Mouse (Mus musculus) midbrain, embryonic 15.5 days (tissue): ENCODE data around the gene Arhgap15. TPM values are rescaled to one million over a fixed set of nuclear protein-coding genes. Genes with fewer than 3 reads are reported as not detected.
A peak's percentile ranks its signal among the peaks of the same experiment; 100 is the strongest.

Source experiments
- ATAC-seq: fragments of 200-750 bp; cut with Nextera tagmentation; replicated peaks from 2 replicates; pipeline ENCODE4 v1.8.0; 2017; ENCODE audit warnings: moderate TSS enrichment
- H3K27ac ChIP-seq: fragments of 300-500 bp; sonication (generic); 2 replicates; pipeline ENCODE4 v1.5.1; 2015; ENCODE audit warnings: mild to moderate bottlenecking, inconsistent platforms
- H3K27me3 ChIP-seq: fragments of 300-500 bp; sonication (generic); replicated peaks from 2 replicates; pipeline ENCODE4 v1.6.1; 2015; ENCODE audit warnings: inconsistent platforms
- H3K36me3 ChIP-seq: fragments of 300-500 bp; sonication (generic); replicated peaks from 2 replicates; pipeline ENCODE4 v1.6.1; 2015; ENCODE audit warnings: inconsistent platforms
- H3K4me1 ChIP-seq: fragments of 300-500 bp; sonication (generic); 2 replicates; pipeline ENCODE4 v1.6.1; 2015; ENCODE audit warnings: inconsistent platforms
- H3K4me2 ChIP-seq: fragments of 300-500 bp; sonication (generic); 2 replicates; pipeline ENCODE4 v1.6.1; 2015; ENCODE audit warnings: inconsistent platforms, mild to moderate bottlenecking, moderate library complexity
- H3K4me3 ChIP-seq: fragments of 300-500 bp; sonication (generic); 2 replicates; pipeline ENCODE4 v1.5.1; 2015; ENCODE audit warnings: mild to moderate bottlenecking, inconsistent platforms
- H3K9ac ChIP-seq: fragments of 300-500 bp; sonication (generic); 2 replicates; pipeline ENCODE4 v1.6.1; 2015; ENCODE audit warnings: mild to moderate bottlenecking, inconsistent platforms
- H3K9me3 ChIP-seq: fragments of 300-500 bp; sonication (generic); 2 replicates; pipeline ENCODE4 v1.6.1; 2016; ENCODE audit warnings: inconsistent platforms
- WGBS: fragments of 180-500 bp; shearing (Covaris S2); methylation state at CpG from one replicate; pipeline ENCODE4 v1.1.7; 2015; ENCODE audit warnings: mixed read lengths; 5-methylcytosine and 5-hydroxymethylcytosine counted together
- polyA plus RNA-seq: library from polyadenylated mRNA; unstranded; fragments of >200 nt; fragmentation: Nextera tagmentation; extraction: Ambion mirVana; gene quantifications from 2 replicates; pipeline ENCODE4 v1.2.1, GENCODE M21; 2015

The Arhgap15 gene
- polyA plus RNA-seq, 1 experiment from 2014 or later, result 0.79 TPM

DNA sequence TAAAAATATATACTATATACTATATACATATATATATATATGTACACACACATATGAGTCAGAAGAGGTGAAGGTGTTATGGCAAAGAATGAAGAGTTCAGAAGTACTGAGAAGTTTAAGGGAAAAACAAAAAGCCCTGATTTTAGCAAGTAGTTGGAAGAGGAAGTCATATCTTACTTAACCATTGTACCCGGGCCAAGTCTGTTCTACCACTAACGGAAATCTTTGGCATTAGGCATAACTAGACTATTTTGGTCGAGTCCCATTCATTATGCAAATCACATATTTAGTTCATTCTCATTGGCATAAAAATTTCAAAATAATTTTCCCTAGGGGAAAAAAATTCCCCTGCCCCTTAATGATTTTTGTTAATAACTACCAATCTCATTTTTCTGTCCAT is 443.4 kb downstream of the Arhgap15 start:
- no peak for ATAC-seq
- no peak overlapping the region for H3K4me3 ChIP-seq

DNA sequence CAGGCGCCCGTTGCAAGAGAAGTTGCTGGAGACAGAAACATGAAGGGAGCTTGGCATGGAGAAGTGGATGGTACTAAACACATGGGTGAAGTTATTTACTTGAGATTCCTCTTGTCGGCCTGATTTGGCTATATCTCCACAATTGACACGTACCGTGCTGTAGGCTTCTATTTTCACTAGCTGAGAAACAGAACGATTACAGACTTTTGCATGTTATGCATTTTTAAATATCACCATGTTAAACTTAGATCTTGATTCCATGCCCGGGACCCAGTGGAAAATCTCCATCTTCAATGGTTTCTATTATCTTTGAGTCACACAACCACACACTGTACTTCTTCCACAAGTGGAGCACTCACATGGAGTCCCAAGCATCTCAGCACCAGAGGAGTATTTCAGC is 466.9 kb downstream of the Arhgap15 start:
- no peaks in the 10 kb centered on the region for H3K9me3 ChIP-seq
- peaks cover 5% of the 10 kb centered on the region; the same call in 1 of the 2 replicates for H3K4me1 ChIP-seq
- H3K36me3 ChIP-seq, result no peaks in the 10 kb centered on the region
- WGBS, result 97% methylated on average over 7 of the region's 7 CpGs
- no peak for ATAC-seq
- no peak overlapping the region for H3K27ac ChIP-seq
- no peak overlapping the region for H3K9ac ChIP-seq
- H3K27me3 ChIP-seq, result no peaks in the 10 kb centered on the region
- no peak overlapping the region for H3K4me3 ChIP-seq
- no peak overlapping the region for H3K4me2 ChIP-seq

More for the DNA sequence above, 443.4 kb downstream of the Arhgap15 start:
- Histone ChIP-seq H3K36me3 (no peaks in the 10 kb centered on the region), H3K9ac (no peak overlapping the region), H3K4me1 (no peaks in the 10 kb centered on the region), H3K27me3 (no peaks in the 10 kb centered on the region), H3K4me2 (no peak overlapping the region), H3K27ac (no peak overlapping the region), H3K9me3 (no peaks in the 10 kb centered on the region)
- WGBS, result 81% methylated on average over 3 of the region's 3 CpGs

DNA sequence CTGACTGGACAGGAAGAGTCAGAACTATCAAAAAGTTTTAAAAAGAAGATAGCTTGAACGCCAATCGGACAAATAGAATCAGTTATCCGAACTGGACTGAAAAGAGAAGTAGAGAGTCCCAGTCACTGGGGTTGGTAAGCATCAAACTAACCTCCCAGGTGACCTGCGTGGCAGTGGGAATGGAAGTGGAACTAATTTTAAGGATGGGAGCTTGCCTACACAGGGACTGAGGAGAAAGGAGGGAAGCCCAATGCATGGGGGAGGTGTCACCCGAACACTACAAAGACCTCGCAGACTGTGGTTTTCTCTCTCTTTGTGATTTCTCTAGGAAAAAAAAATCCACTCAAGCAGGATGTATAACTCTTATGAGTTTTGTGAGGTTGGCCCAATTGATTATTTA is 469.2 kb downstream of the Arhgap15 start:
- Histone ChIP-seq H3K4me2 (no peak overlapping the region), H3K4me3 (no peak overlapping the region), H3K27me3 (no peaks in the 10 kb centered on the region), H3K27ac (no peak overlapping the region), H3K9ac (no peak overlapping the region), H3K9me3 (no peaks in the 10 kb centered on the region), H3K4me1 (peaks cover 8% of the 10 kb centered on the region; the same call in 1 of the 2 replicates), H3K36me3 (no peaks in the 10 kb centered on the region)
- 77% methylated on average over 6 of the region's 6 CpGs for WGBS
- ATAC-seq, result no peak

DNA sequence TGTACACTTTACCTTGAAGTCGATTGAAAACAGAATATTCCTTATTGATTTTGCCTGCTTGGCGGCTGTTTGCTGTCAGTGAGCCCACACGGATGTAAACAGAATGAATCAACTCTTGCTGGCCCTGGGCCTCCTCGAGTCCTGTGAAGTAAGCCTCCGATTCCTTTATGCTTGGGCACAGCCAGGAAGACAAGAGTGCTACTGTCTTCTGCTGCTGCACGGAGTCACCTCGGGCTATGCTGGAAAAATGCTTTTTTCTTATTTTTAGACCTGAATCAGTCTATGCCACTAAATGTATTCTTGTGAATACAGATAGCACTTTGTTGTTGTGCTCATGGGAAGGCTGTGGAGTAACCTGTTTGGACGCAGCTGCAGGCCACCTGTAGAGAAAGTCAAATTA is 469.7 kb downstream of the Arhgap15 start:
- Histone ChIP-seq H3K36me3 (no peaks in the 10 kb centered on the region), H3K4me1 (peaks cover 8% of the 10 kb centered on the region; the same call in 1 of the 2 replicates), H3K27me3 (no peaks in the 10 kb centered on the region), H3K9me3 (no peaks in the 10 kb centered on the region), H3K27ac (no peak overlapping the region), H3K9ac (no peak overlapping the region), H3K4me3 (no peak overlapping the region), H3K4me2 (no peak overlapping the region)
- 26% methylated on average over 8 of the region's 8 CpGs for WGBS
- ATAC-seq, result no peak

DNA sequence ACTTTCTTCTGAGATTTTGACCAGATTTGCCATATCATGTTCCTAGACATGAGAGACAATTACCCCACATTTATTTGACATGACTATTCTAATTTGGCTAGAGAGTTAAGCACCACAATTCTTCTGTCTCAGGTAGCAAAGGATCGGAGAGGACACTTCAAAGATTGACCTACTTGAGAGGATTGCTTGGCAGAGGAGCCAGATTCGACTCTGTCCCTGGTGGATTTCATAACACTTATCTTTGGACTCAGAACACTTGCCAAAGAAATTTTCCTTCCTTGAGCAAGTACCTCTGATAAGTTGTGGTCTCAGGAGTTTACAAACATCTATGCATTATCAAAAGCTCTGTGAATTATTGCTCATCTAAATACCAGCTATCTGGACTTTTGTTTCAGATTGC is 473.1 kb downstream of the Arhgap15 start:
- Histone ChIP-seq H3K4me3 (no peak overlapping the region), H3K27ac (no peak overlapping the region), H3K4me1 (peaks cover 8% of the 10 kb centered on the region; the same call in 1 of the 2 replicates), H3K9ac (no peak overlapping the region), H3K36me3 (no peaks in the 10 kb centered on the region), H3K9me3 (no peaks in the 10 kb centered on the region), H3K4me2 (no peak overlapping the region), H3K27me3 (no peaks in the 10 kb centered on the region)
- 89% methylated on average over 2 of the region's 2 CpGs for WGBS
- no peak for ATAC-seq

DNA sequence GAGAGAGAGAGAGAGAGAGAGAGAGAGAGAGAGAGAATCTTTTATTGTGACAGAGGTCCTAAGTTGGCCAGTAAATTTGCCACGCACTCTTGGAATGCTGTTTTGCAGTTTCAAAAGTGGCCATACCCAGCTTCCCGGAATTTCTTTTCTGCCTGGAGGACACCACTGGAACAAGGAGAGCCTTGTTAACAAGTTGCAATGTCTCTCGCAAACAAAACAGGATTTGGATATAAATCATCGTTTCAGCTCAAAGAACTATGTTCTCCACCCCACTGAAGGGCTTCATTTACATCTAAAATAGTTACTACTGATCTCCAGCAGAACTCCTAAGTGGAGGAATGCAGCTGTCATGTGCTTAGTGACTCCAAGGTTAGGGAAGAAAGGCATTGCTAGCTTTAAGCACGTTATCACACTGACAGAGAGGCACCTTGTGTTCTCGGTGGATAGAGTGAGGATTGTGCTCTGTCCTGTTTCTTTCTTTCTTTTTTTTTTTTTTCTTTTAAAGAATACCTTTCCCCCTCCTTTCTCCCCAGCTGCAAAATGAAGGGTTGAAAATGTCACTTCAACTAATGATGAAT is 473.6 kb downstream of the Arhgap15 start:
- 16% methylated on average over 6 of the region's 6 CpGs for WGBS
- ATAC-seq, result no peak

DNA sequence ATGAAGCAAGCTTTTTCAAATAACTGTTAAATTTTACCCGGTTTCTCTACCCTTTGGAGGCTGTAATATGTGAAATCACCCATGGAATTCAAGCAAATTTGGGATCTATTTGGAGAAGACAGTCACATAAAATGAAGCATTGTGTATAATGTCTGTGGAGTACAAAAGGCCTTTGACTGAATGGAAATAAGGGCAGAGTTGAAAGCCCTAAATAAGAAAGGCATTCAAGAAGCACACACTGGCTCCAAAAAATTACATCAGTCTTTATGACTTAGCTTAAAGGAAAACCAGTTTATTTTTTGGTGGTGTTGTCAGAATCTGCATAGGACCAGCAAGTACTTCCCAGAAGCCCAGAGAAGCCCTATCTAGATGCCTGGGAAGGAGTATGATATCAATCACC is 486.2 kb downstream of the Arhgap15 start:
- H3K27me3 ChIP-seq, result no peaks in the 10 kb centered on the region
- no peaks in the 10 kb centered on the region for H3K9me3 ChIP-seq
- no peaks in the 10 kb centered on the region for H3K4me1 ChIP-seq
- ATAC-seq, result no peak
- H3K27ac ChIP-seq, result no peak overlapping the region
- H3K4me3 ChIP-seq, result no peak overlapping the region
- 19% methylated on average over 1 of the region's 1 CpGs for whole genome bisulfite sequencing
- H3K36me3 ChIP-seq, result no peaks in the 10 kb centered on the region
- H3K9ac ChIP-seq, result no peak overlapping the region
- no peak overlapping the region for H3K4me2 ChIP-seq

More for the DNA sequence above, 473.6 kb downstream of the Arhgap15 start:
- H3K9me3 ChIP-seq, result no peaks in the 10 kb centered on the region
- no peak overlapping the region for H3K9ac ChIP-seq
- no peak overlapping the region for H3K4me2 ChIP-seq
- no peak overlapping the region for H3K27ac ChIP-seq
- H3K4me1 ChIP-seq, result peaks cover 8% of the 10 kb centered on the region; the same call in 1 of the 2 replicates
- no peaks in the 10 kb centered on the region for H3K36me3 ChIP-seq
- H3K4me3 ChIP-seq, result no peak overlapping the region
- H3K27me3 ChIP-seq, result no peaks in the 10 kb centered on the region

DNA sequence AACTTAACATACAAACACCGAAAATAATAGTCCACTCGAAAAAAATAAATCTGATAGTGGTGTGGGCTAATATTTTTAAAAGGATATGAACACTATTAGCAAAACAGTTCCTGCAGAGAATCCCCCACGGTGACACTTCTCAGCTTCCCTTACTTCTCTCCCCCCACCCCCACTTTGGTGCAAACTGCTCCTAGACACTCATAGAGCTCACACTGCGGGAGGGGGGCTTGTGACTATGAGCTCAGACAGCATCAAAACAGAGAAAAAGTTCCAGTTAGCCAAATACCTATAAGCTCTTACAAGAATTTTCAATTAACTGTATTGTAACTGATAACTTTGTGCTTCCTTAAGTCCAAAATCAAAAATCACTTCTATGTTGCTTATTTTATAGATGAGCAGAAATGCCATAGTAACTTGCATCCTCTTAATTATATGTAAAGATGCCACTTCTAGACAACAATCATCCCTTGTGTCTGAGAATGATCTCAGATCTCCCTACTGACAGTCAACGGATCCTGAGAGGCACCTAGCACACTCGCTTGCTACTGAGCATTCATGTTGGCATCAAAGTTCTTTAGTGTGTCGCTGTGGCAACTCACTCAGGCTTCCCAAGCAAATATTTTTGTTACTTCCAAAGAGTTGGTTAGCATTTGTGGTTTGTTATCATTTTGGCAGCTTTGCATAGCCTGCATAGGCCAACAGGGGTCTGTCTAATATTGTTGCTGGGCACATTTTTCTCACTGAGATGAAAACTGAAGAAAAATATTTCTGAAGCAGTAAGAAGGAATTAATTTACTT is 493.2 kb downstream of the Arhgap15 start:
- ATAC-seq, result no peak
- H3K9ac ChIP-seq, result no peak overlapping the region
- no peaks in the 10 kb centered on the region for H3K36me3 ChIP-seq
- no peak overlapping the region for H3K4me2 ChIP-seq
- 0 out of 2 replicates have a peak, but pooled peaks cover 3% of the 10 kb centered on the region for H3K4me1 ChIP-seq
- H3K9me3 ChIP-seq, result no peaks in the 10 kb centered on the region
- no peak overlapping the region for H3K4me3 ChIP-seq
- WGBS, result 48% methylated on average over 7 of the region's 7 CpGs
- H3K27ac ChIP-seq, result no peak overlapping the region
- no peaks in the 10 kb centered on the region for H3K27me3 ChIP-seq

DNA sequence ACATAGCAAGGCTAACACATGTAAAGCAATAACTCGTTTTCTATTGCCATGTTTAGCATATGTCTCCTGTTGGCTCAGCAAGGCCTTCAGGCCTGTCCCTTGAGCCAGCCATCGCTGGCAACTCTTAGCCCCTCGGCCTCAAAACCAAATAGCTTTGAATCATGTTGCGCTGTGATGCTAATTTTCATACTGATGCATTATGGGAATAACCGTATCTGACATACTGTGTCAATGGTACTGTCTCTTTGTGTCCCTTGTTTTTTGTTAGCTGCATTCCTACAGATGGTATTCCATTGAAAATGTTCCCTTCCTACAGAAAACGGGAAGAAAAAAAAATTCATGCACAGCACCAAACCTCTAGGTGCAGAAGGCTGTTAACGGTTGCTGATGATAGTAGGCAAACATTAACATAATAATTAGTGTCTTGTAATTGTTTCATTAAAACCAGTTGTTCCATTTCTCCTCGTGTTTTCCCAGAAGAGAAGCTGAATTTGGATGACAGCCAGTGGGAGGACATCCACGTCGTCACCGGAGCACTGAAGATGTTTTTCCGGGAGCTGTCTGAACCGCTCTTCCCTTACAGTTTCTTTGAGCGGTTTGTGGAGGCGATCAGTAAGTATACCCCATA is 494.1 kb downstream of the Arhgap15 start:
- peak overlapping the region; percentile 23; the same call in 1 of the 2 replicates for H3K27ac ChIP-seq
- H3K9ac ChIP-seq, result no peak overlapping the region
- H3K4me1 ChIP-seq, result 0 out of 2 replicates have a peak, but pooled peaks cover 3% of the 10 kb centered on the region
- ATAC-seq, result peak; percentile 72
- WGBS, result 63% methylated on average over 15 of the region's 15 CpGs
- no peak overlapping the region for H3K4me2 ChIP-seq
- no peak overlapping the region for H3K4me3 ChIP-seq
- H3K36me3 ChIP-seq, result no peaks in the 10 kb centered on the region
- H3K27me3 ChIP-seq, result no peaks in the 10 kb centered on the region
- no peaks in the 10 kb centered on the region for H3K9me3 ChIP-seq

DNA sequence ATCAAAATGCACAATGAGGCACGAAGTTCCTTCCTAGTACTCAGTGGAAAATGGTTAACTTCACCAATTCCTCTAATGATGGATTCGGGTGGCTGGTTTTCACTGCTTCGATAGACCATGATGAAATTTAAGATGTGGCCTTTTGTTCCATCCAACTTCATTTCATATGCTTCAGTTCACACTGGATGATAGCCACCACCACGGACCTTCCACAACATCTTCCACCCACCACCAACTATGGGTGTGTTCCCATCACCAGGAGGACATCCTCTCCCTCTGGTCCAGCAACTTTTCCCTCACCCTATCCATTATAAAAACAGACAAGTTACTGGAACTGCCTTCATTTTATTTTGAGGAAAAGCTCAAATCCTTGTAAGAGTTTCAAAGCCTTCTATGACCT is 506.7 kb downstream of the Arhgap15 start:
- Histone ChIP-seq H3K27me3 (no peaks in the 10 kb centered on the region), H3K4me3 (no peak overlapping the region), H3K27ac (no peak overlapping the region), H3K9ac (no peak overlapping the region), H3K36me3 (no peaks in the 10 kb centered on the region), H3K9me3 (no peaks in the 10 kb centered on the region), H3K4me1 (no peaks in the 10 kb centered on the region), H3K4me2 (no peak overlapping the region)
- no peak for ATAC-seq
- WGBS, result 74% methylated on average over 4 of the region's 4 CpGs

DNA sequence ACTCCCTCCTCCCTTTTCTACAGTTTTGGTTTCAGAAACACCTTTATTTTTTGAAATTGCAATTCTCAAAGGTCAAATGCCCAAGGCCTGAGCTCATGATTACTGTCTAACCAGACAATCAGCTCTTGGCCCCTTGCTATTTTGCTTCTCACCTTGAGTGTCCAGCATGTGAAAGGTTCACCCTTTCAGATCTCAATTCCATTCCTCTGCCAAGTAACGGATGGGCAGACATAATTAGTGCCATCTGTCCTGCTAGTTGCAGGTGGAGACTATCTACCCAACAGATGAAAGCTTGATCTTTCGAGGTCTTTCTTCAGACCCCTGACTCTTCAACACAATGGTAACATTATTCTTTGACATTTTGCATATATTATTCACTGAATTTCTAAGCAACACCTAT is 509.3 kb downstream of the Arhgap15 start:
- Histone ChIP-seq H3K4me1 (no peaks in the 10 kb centered on the region), H3K4me3 (no peak overlapping the region), H3K4me2 (no peak overlapping the region), H3K27ac (no peak overlapping the region), H3K36me3 (no peaks in the 10 kb centered on the region), H3K9ac (no peak overlapping the region), H3K27me3 (no peaks in the 10 kb centered on the region), H3K9me3 (no peaks in the 10 kb centered on the region)
- no peak for ATAC-seq
- 84% methylated on average over 2 of the region's 2 CpGs for WGBS

DNA sequence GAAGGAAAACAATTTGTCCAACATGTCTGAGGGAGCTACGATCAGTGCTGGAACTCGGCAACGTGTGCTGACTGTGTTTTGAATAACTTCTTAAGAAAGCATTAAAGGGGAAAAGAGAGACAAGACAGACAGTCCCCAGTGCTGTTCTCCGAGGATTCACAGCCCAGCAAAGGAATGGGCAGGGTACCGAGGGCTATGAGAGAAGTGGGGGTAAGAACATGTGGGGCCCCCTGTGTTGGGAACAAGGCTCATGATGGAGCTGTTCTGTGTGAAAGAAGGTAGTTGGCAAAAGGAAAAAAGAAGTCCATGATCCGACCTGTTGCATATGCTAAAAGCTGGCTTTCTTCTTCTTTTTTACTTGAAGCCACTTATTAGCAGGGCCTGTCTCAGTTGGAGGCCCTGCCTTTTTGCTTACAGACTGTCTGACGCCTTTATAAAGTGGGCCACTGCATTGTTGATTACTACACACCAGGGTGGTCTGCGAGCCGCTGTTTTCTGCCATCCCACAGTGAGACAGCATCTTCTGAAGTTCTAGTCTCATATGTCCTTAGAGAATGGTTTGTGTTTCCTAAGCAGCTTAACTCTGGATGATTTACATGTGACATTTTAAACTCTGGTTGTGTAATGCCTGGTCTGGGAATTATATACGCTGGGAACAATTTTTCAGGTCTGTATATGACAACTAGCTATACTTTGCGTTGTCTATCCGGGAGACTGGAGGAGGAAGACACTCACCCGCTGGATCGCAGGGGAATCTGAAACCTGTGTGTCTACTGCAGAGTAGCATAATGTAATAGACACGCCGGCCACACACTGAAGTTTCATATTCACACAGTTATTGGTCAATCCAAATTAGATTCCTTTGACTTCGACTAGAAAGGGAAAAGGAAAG is 523.1 kb downstream of the Arhgap15 start:
- H3K9me3 ChIP-seq, result no peaks in the 10 kb centered on the region
- WGBS, result 32% methylated on average over 17 of the region's 17 CpGs
- no peaks in the 10 kb centered on the region for H3K4me1 ChIP-seq
- H3K4me3 ChIP-seq, result no peak overlapping the region
- no peak overlapping the region for H3K9ac ChIP-seq
- peak overlapping the region; percentile 16; the same call in 1 of the 2 replicates for H3K4me2 ChIP-seq
- H3K27me3 ChIP-seq, result no peaks in the 10 kb centered on the region
- no peak for ATAC-seq
- H3K36me3 ChIP-seq, result no peaks in the 10 kb centered on the region
- H3K27ac ChIP-seq, result no peak overlapping the region
